Mouse (Mus musculus) midbrain, postnatal 0 days (tissue): ENCODE results near the gene Tubb4b. TPM values are rescaled to one million over a fixed set of nuclear protein-coding genes. Genes with fewer than 3 reads are reported as not detected.

Source experiments
- ATAC-seq: fragments of 200-750 bp; cut with Nextera tagmentation; 2 replicates; pipeline ENCODE4 v1.8.0; 2017; ENCODE audit warnings: moderate number of reproducible peaks, mild to moderate bottlenecking, moderate TSS enrichment, moderate library complexity; ENCODE audit not compliant: low FRiP score
- DNase-seq: peaks from one replicate; pipeline ENCODE4 v3.0.0-alpha.2; 2015; ENCODE audit warnings: low spot score
- H3K27ac ChIP-seq: fragments of 300-500 bp; sonication (generic); 2 replicates; pipeline ENCODE4 v1.5.1; 2014; ENCODE audit warnings: low read depth, mild to moderate bottlenecking, low read length, mixed read lengths
- H3K27me3 ChIP-seq: fragments of 300-500 bp; sonication (generic); 2 replicates; pipeline ENCODE4 v1.6.1; 2014; ENCODE audit warnings: low read length, control low read depth, mixed read lengths; ENCODE audit not compliant: insufficient read depth
- H3K36me3 ChIP-seq: fragments of 300-500 bp; sonication (generic); 2 replicates; pipeline ENCODE4 v1.6.1; 2014; ENCODE audit warnings: low read length, control low read depth, mixed read lengths; ENCODE audit not compliant: insufficient read depth
- H3K4me1 ChIP-seq: fragments of 300-500 bp; sonication (generic); 2 replicates; pipeline ENCODE4 v1.6.1; 2014; ENCODE audit warnings: mild to moderate bottlenecking, control low read depth, antibody characterized with exemption, low read length, mixed read lengths; ENCODE audit not compliant: insufficient read depth
- H3K4me2 ChIP-seq: fragments of 300-500 bp; sonication (generic); 2 replicates; pipeline ENCODE4 v1.6.1; 2014; ENCODE audit warnings: low read depth, mild to moderate bottlenecking, low read length, mixed read lengths; ENCODE audit not compliant: poor library complexity, severe bottlenecking
- H3K4me3 ChIP-seq: fragments of 300-500 bp; sonication (generic); 2 replicates; pipeline ENCODE4 v1.5.1; 2014; ENCODE audit warnings: low read depth, mild to moderate bottlenecking, low read length, moderate library complexity
- H3K9ac ChIP-seq: fragments of 300-500 bp; sonication (generic); replicated peaks from 2 replicates; pipeline ENCODE4 v1.6.1; 2014; ENCODE audit warnings: mild to moderate bottlenecking, low read length, moderate library complexity, mixed read lengths; ENCODE audit not compliant: poor library complexity, severe bottlenecking
- H3K9me3 ChIP-seq: fragments of 300-500 bp; sonication (generic); 2 replicates; pipeline ENCODE4 v1.6.1; 2016; ENCODE audit warnings: low read length, control low read depth
- CTCF ChIP-seq: IDR thresholded peaks from 2 replicates; pipeline ENCODE4 v1.5.1; 2016; ENCODE audit warnings: antibody characterized with exemption, mild to moderate bottlenecking
- WGBS: fragments of 180-500 bp; shearing (Covaris S2); extraction: QIAGEN DNeasy Blood & Tissue Kit; methylation state at CpG from one replicate; pipeline ENCODE4 v1.1.7; 2014; 5-methylcytosine and 5-hydroxymethylcytosine counted together
- polyA plus RNA-seq: library from polyadenylated mRNA; unstranded; fragments of >200 nt; fragmentation: Nextera tagmentation; extraction: Ambion mirVana; gene quantifications from 2 replicates; pipeline ENCODE4 v1.2.1, GENCODE M21; 2015
- total RNA-seq: library from RNA; depleted of rRNA; stranded (reverse); fragments of >200 nt; gene quantifications from 2 replicates; pipeline ENCODE4 v1.2.3, GENCODE M21; 2014; rRNA removed

The Tubb4b gene
- 547 and 625 TPM in 2 replicates for total RNA-seq
- 461 and 501 TPM in 2 replicates for polyA plus RNA-seq

GRCm38 (mm10) chr2:25224492-25224765 lies at the start of gene Tubb4b:
Gene Tubb4b (minus strand): TSS chr2:25224702.
- DNase-seq (no peak), ATAC-seq (no peak)
- Histone ChIP-seq H3K27ac (peak within 1 kb of the TSS; percentile 87), H3K36me3 (peaks cover 6% of the 10 kb centered on the region; the same call in 1 of the 2 replicates), H3K9ac (peak within 1 kb of the TSS; percentile 89), H3K27me3 (no peaks in the 10 kb centered on the region), H3K4me3 (peak within 1 kb of the TSS; percentile 85), H3K4me1 (peaks cover 6% of the 10 kb centered on the region; the same call in 1 of the 2 replicates), H3K4me2 (peak within 1 kb of the TSS; percentile 86), H3K9me3 (no peaks in the 10 kb centered on the region)
- peak; percentile 49 for TF ChIP-seq CTCF
- WGBS: 0% methylated on average over 17 of the region's 17 CpGs

DNA sequence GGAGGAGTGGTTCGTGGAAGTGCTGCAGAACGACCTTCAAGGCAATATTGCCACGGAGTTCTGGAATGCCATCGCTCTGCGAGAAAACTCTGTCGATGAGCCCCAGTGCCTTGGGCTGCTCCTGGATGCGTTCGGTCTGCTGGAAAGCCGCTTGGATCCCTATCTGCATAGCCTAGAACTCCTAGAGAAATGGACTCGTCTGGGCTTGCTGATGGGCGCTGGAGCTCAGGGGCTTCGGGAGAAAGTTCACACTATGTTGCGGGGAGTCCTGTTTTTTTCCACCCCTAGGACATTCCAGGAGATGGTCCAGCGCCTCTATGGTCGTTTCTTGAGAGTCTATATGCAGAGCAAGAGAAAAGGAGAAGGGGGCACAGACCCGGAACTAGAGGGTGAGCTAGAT lies 48.5 kb upstream of the Tubb4b start:
- Histone ChIP-seq H3K4me3 (peak overlapping the region; percentile 78), H3K27me3 (no peaks in the 10 kb centered on the region), H3K4me2 (peak overlapping the region; percentile 94), H3K9me3 (no peaks in the 10 kb centered on the region), H3K36me3 (peaks cover 62% of the 10 kb centered on the region), H3K4me1 (peaks cover 17% of the 10 kb centered on the region), H3K9ac (peak overlapping the region; percentile 91), H3K27ac (peak overlapping the region; percentile 75)
- no peak for TF ChIP-seq CTCF
- DNase-seq: no peak
- no peak for ATAC-seq
- WGBS: 40% methylated on average over 16 of the region's 16 CpGs

DNA sequence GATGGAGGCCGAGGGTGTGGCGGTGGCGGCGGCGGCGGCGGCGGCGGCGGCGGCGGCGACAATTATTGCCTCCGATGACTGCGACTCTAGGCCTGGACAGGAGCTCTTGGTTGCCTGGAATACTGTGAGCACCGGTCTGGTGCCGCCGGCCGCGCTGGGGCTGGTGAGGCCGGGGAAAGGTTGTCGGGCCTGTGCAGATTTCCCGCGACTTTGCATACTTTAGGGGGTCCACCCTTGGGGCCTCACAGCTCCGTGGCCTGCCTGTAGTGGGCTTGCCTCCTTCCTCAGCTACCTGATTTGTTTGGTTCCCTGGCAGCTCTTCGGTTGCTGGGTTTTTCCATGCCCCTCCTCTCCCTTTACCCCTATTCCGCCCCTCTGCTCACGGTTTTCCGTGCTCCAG lies 48.0 kb upstream of the Tubb4b start:
- H3K9ac ChIP-seq: peak overlapping the region; percentile 91
- H3K4me3 ChIP-seq: peak overlapping the region; percentile 78
- peaks cover 58% of the 10 kb centered on the region for H3K36me3 ChIP-seq
- peaks cover 17% of the 10 kb centered on the region for H3K4me1 ChIP-seq
- TF ChIP-seq CTCF: no peak
- H3K27me3 ChIP-seq: no peaks in the 10 kb centered on the region
- H3K9me3 ChIP-seq: no peaks in the 10 kb centered on the region
- ATAC-seq: peak; percentile 61
- peak overlapping the region; percentile 75 for H3K27ac ChIP-seq
- DNase-seq: no peak
- WGBS: 0% methylated on average over 28 of the region's 29 CpGs
- peak overlapping the region; percentile 94 for H3K4me2 ChIP-seq

DNA sequence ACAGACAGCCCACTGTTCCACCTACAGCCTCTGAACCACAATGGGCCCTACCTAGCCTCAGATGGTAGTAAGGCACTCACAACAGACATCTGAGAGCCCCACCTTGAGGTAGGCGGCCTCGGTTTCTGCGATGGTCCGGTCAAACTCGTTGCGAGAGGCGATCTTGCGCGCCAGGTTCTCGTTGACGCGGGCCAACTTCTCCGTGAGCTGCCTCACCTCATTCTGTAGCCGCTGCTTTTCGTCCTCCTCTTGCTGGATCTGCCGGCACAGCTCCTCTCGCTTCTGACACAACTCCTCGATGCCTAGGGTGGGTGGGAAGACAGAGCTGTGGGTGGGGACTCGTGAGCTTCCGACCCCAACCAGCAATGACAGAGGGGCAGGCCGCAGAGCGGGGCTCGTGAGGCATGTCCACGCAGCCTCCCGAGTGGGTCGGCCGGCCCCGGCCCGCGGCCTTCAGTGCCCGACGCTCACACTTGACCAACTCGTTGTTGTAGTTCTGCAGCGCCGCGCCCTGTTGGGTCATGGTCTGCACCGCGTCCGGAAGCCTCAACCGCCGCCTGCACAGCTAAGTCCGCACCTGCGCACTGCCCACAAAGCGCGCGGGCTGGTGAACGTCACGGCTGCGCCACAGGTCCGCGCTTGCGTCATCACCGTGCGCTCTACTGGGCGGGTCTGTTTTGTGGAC lies 47.5 kb upstream of the Tubb4b start, which contains the start of the genes Ssna1 and Anapc2:
TSS of gene Ssna1 (minus strand) at position 612 of the 685 bp plus-strand sequence.
TSS of gene Anapc2 (plus strand) at position 652 of the 685 bp plus-strand sequence.
- peak; percentile 50 for TF ChIP-seq CTCF
- ATAC-seq: peak; percentile 93
- H3K27me3 ChIP-seq: no peaks in the 10 kb centered on the region

GRCm38 (mm10) chr2:25267746-25268309 lies 43.3 kb upstream of the Tubb4b start:
- 68% methylated on average over 4 of the region's 4 CpGs for WGBS
- Histone ChIP-seq H3K27me3 (peaks cover 3% of the 10 kb centered on the region; the same call in 1 of the 2 replicates), H3K27ac (no peak overlapping the region), H3K4me2 (no peak overlapping the region), H3K36me3 (peaks cover 28% of the 10 kb centered on the region), H3K9me3 (no peaks in the 10 kb centered on the region), H3K4me1 (peaks cover 47% of the 10 kb centered on the region), H3K4me3 (no peak overlapping the region), H3K9ac (0 out of 2 replicates have a peak overlapping the region, but pooled peaks have one; percentile 4)
- ATAC-seq: no peak
- TF ChIP-seq CTCF: no peak
- no peak for DNase-seq

More for the DNA sequence above, 47.5 kb upstream of the Tubb4b start, which contains the start of the genes Ssna1 and Anapc2:
- Histone ChIP-seq H3K9me3 (no peaks in the 10 kb centered on the region), H3K9ac (peak within 1 kb of the TSS; percentile 91), H3K4me2 (peak within 1 kb of the TSS; percentile 94), H3K4me1 (peaks cover 22% of the 10 kb centered on the region), H3K36me3 (peaks cover 59% of the 10 kb centered on the region), H3K27ac (peak within 1 kb of the TSS; percentile 75), H3K4me3 (peak within 1 kb of the TSS; percentile 78)
- DNase-seq: peak; percentile 98
- WGBS: under 1% methylated on average over 51 of the region's 55 CpGs

DNA sequence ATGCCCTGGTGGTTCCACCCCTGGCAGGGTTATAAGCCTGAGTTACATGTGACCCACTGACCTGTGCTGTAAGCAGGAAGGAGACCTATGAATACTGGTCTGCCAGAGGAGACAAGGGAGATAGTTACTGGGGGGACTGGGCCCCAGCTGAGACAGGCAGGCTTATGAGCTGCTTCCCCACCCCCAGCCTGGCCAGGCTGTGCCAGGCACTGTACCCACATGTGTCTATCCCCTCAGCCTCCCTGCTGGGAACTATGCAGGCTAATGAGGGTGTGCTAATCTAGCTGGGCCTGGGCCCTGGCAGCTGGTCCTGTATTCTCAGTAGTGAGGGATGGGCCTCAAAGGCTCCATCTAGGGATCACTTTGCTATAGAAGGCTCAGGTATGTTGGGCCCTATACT lies 42.7 kb upstream of the Tubb4b start:
- peak overlapping the region; percentile 9; the same call in 1 of the 2 replicates for H3K9ac ChIP-seq
- peaks cover 3% of the 10 kb centered on the region; the same call in 1 of the 2 replicates for H3K27me3 ChIP-seq
- H3K27ac ChIP-seq: no peak overlapping the region
- DNase-seq: peak; percentile 66
- H3K36me3 ChIP-seq: peaks cover 28% of the 10 kb centered on the region
- no peak for TF ChIP-seq CTCF
- no peaks in the 10 kb centered on the region for H3K9me3 ChIP-seq
- no peak overlapping the region for H3K4me3 ChIP-seq
- H3K4me1 ChIP-seq: peaks cover 47% of the 10 kb centered on the region
- ATAC-seq: no peak
- no peak overlapping the region for H3K4me2 ChIP-seq
